Comparison of ENCODE assay signal across 9 mouse cellular contexts in genomic region chr12:86775561-86776280, GRCm38 (mm10). TPM values are rescaled to one million over a fixed set of nuclear protein-coding genes. Genes with fewer than 3 reads are reported as not detected.
DNase-seq lines count a peak whose midpoint lies in the region; ATAC-seq lines count a peak whose summit lies in the region.
"Had no signal": no experiment of that assay in that cellular context is flagged by ENCODE, and none has a peak within 500 bp of the region (broad histone marks: within the 10 kb centered on the region; RNA-seq: fewer than 3 reads in every experiment).

No protein-coding gene starts in this region.

- 45% methylated on average over 7 of the region's 7 CpGs for WGBS in heart, embryonic 13.5 days
- 62% methylated on average over 7 of the region's 7 CpGs for WGBS in lung, embryonic 15.5 days

- H3K27me3 ChIP-seq in heart, embryonic 13.5 days (replicated peaks): no peaks in the 10 kb centered on the region
- H3K27me3 ChIP-seq in lung, embryonic 15.5 days: no peaks in the 10 kb centered on the region

- peak overlapping the region; percentile 60 for H3K27ac ChIP-seq in heart, embryonic 13.5 days (replicated peaks)
- H3K27ac ChIP-seq in lung, embryonic 15.5 days: peak overlapping the region; percentile 53

- ATAC-seq in heart, embryonic 13.5 days (ENCODE audit: extremely low read depth, insufficient number of reproducible peaks, low FRiP score, low TSS enrichment): no peak
- ATAC-seq in lung, embryonic 15.5 days (ENCODE audit: borderline replicate concordance, extremely low read depth, low FRiP score, low TSS enrichment): peak; percentile 10; the same call in 1 of the 2 replicates
- no peak for ATAC-seq in frontal cortex, adult (ENCODE audit: low TSS enrichment)

- no peaks in the 10 kb centered on the region for H3K36me3 ChIP-seq in heart, embryonic 13.5 days
- no peaks in the 10 kb centered on the region for H3K36me3 ChIP-seq in lung, embryonic 15.5 days

- peak; percentile 50 to 63 for DNase-seq in cerebellum, postnatal 10 days
- DNase-seq in cerebellum, postnatal 4 days (ENCODE audit: low spot score in 2 of 2): no peak
- peak; percentile 34 for DNase-seq in adrenal gland, postnatal 25 days
- DNase-seq in spleen, postnatal 10 days (ENCODE audit: low spot score in 2 of 2): no peak
- DNase-seq in right cerebral cortex, postnatal 14 days: no peak

- H3K4me3 ChIP-seq in heart, embryonic 13.5 days: no peak overlapping the region
- H3K4me3 ChIP-seq in lung, embryonic 15.5 days: no peak overlapping the region

- no peaks in the 10 kb centered on the region for H3K9me3 ChIP-seq in heart, embryonic 13.5 days
- no peaks in the 10 kb centered on the region for H3K9me3 ChIP-seq in lung, embryonic 15.5 days

- H3K9ac ChIP-seq in heart, embryonic 13.5 days: peak overlapping the region; percentile 55
- no peak overlapping the region for H3K9ac ChIP-seq in lung, embryonic 15.5 days

- H3K4me2 ChIP-seq in heart, embryonic 13.5 days: no peak overlapping the region
- no peak overlapping the region for H3K4me2 ChIP-seq in lung, embryonic 15.5 days

- peaks cover 26% of the 10 kb centered on the region for H3K4me1 ChIP-seq in heart, embryonic 13.5 days
- peaks cover 14% of the 10 kb centered on the region for H3K4me1 ChIP-seq in lung, embryonic 15.5 days

RNA-seq across cellular contexts. Expression of gene Lrrc74a, which starts 41.6 kb away (rescaled TPM):
- total RNA-seq in adrenal gland, postnatal 25 days (2021): not detected in 2 replicates
- polyA plus RNA-seq in heart, embryonic 13.5 days (2015; fragmentation: Nextera tagmentation; extraction: Ambion mirVana): not detected in 2 replicates
- polyA plus RNA-seq in lung, embryonic 15.5 days (2015; fragmentation: Nextera tagmentation; extraction: Ambion mirVana): not detected in 2 replicates
- polyA plus RNA-seq: embryonic facial prominence, embryonic 11.5 days had no signal

RNA-seq across cellular contexts. Expression of gene Angel1, which starts 49.5 kb away (rescaled TPM):
- total RNA-seq in adrenal gland, postnatal 25 days (2021): 2.1 and 3.8 TPM in 2 replicates
- 9.6 TPM in 2 replicates for polyA plus RNA-seq in heart, embryonic 13.5 days (2015; fragmentation: Nextera tagmentation; extraction: Ambion mirVana)
- 12.6 and 13.6 TPM in 2 replicates for polyA plus RNA-seq in lung, embryonic 15.5 days (2015; fragmentation: Nextera tagmentation; extraction: Ambion mirVana)

Comparison
In these comparisons a context has a peak if more than half of its experiments do, and no peak if none do; other contexts are left out.
1. DNase-seq: peak in cerebellum, postnatal 10 days (2 of 2) and adrenal gland, postnatal 25 days (single experiment); none in cerebellum, postnatal 4 days (0 of 2), spleen, postnatal 10 days (0 of 2) and right cerebral cortex, postnatal 14 days (single experiment).